Mouse (Mus musculus) gastrocnemius, postnatal 25 days (tissue): ENCODE measurements around the gene Rpl6. TPM values are rescaled to one million over a fixed set of nuclear protein-coding genes. Genes with fewer than 3 reads are reported as not detected.
"Not testable (repeated sequence)": the region's sequence is repeated elsewhere in the genome, so short reads cannot be mapped to it uniquely, and the experiment has no call there.

ENCODE experiments used
- DNase-seq: peaks from one replicate; pipeline ENCODE4 v3.0.0; 2022
- total RNA-seq, 2 experiments: library from RNA; stranded (reverse); gene quantifications; 1 replicate in 1 of 2; 2 replicates in 1 of 2; pipeline ENCODE4 v1.2.3; 2021

Rpl6 gene
- total RNA-seq, 2 experiments from 2014 or later: 444 to 447 TPM

- DNase-seq: no peak
Observed at GRCm38 (mm10) chr5:121224856-121225255, 20.6 kb downstream of the Rpl6 start.

DNA sequence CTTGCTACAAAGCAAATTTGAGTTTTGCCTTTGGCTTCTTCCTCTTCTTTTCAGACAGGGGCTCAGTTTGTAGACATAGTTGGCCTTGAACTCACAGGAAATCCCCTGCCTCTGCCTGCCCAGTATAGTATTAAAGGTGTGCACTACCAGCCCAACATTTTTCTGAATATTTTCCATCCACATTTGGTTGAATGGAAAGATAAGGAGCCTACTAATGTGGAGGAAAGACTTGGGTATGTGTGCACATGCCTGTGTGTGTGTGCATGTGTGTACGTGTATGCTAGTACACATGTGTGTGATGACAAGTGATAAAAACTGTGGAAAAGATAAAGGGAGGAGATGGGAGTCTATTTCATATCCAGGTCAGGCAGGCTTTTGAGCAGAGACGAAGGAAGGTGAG lies 21.6 kb downstream of the Rpl6 start:
- no peak for DNase-seq

DNA sequence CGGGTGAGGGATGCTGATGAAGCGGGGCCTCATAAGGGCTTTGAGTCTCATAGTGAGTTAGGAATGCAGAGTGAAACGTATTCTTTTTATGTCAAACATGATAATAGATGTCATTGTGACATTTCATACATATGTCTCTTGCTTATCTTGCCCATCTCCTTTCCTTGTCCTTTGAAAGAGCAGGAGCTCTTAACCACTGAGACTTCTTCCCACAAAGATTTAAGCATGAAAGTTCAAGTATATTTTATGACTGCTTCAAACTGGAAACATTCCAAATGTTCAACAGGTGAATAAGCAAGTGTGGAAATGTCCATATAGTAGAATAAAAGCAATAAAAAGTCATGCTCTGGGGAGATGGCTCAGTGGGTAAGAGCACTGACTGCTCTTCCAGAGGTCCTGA lies 22.1 kb downstream of the Rpl6 start:
- DNase-seq: no peak

- DNase-seq: no peak
Observed at GRCm38 (mm10) chr5:121226845-121227244, 22.6 kb downstream of the Rpl6 start.

DNA sequence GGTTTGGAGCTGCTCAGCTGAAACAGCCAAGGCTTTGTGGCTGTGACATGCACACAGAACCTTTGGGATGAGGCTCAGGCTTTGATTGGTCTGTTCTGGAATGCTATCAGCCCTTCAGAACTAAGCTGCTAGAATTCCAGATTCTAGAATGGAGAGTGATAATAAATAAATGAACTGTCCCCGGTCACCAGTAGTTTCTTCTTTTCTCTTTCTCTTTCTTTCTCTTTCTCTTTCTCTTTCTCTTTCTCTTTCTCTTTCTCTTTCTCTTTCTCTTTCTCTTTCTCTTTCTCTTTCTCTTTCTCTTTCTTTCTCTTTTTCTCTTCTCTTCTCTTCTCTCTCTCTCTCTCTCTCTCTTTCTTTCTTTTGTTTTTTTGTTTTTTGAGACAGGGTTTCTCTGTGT lies 23.0 kb downstream of the Rpl6 start:
- not testable (repeated sequence) for DNase-seq

- no peak for DNase-seq
Observed at GRCm38 (mm10) chr5:121229182-121229581, 24.9 kb downstream of the Rpl6 start.

- DNase-seq: no peak
Observed at GRCm38 (mm10) chr5:121230811-121231210, 26.5 kb downstream of the Rpl6 start.

DNA sequence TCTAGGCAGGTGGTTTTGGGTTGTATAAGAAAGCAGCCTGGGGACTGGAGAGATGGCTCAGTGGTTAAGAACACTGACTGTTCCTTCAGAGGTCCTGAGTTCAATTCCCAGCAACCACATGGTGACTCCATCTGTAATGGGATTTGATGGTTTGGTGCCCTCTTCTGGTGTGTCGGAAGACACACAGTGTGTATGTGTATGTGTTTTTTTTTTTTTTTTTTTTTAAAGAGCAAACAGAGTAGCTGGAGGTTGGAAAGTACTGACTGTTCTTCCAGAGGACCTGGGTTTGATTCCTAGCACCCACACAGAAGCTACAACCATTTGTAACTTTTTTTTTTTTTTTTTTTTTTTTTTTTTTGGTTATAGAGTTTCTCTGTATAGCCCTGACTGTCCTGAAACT lies 28.5 kb downstream of the Rpl6 start:
- DNase-seq: no peak

- DNase-seq: no peak
Observed at GRCm38 (mm10) chr5:121233726-121234125, 29.4 kb downstream of the Rpl6 start.

DNA sequence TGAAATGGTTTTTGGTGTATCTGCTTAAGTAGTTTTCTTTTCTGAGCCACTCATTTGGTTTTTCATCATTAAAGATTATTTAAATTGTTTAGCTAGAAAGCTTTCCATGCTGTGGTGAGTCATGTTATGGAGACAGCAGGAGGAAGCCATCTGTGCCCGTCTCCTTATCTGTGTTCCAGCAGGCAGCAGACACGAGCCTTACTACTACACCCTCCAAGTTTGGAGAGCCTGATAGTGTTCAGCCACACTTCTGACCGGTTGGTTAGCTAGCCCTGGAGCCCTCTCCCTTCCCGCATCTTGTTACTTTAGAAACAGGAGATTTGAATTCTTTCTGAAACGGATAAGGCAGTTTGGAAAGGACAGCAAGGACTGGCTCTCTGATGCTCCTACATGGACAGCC lies 31.9 kb downstream of the Rpl6 start:
- DNase-seq: no peak

- no peak for DNase-seq
Observed at GRCm38 (mm10) chr5:121238208-121238607, 33.9 kb downstream of the Rpl6 start.

GRCm38 (mm10) chr5:121239846-121240245 lies 35.6 kb downstream of the Rpl6 start:
- DNase-seq: no peak

GRCm38 (mm10) chr5:121241182-121241581 lies 36.9 kb downstream of the Rpl6 start:
- DNase-seq: no peak

- DNase-seq: no peak
Observed at GRCm38 (mm10) chr5:121242261-121242660, 38.0 kb downstream of the Rpl6 start.

- DNase-seq: no peak
Observed at GRCm38 (mm10) chr5:121242701-121243100, 38.4 kb downstream of the Rpl6 start.

DNA sequence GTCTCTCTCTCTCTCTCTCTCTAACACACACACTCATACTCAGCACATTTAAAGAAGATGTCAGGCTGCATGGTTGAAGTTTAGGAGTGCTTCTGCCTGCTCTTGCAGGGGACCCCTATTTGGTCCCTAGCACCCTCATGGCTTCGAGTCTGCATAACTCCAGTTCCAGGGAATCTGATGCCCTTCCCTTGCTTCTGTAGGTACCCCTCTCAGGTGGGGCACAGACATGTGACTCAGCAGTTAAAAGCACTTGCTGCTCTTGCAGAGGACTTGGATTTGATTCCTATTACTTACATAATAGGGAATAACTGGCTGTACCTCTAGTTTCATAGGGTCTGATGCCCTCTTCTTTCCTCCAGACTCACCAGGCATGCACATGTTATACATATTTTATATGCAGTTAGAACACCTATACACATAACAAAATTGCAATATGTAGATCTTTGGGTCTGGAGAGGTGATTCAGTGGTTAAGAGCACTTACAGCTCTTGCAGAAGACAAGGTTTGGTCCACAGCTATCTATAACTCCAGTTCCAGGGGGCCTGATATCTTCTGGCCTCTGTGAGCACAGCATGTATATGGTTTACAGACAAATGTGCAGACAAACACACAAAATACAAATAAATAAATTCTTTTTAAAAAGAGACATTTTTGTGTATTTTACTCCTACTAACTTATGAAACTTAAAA lies 39.5 kb downstream of the Rpl6 start:
- no peak for DNase-seq

GRCm38 (mm10) chr5:121244365-121244731 lies 40.1 kb downstream of the Rpl6 start:
- no peak for DNase-seq

DNA sequence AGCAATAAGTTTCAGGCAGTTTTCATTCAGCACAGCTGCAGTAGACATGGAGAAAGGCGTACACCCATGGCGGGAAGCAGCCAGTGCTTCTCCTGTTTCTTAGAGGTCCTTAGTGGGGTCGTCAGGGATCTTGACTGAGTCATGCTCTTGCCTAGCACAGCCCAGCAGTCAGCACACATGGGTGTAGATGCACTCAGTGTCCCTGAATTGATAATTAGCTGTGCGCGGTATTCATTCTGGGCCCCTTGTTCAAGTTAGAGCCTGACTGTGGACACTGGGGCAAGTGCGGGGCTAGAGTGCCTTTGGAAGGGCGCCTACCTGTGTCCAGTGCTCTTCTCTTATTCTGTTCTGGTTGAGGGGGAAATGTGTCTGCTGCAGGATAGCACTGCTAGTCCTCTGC lies 40.9 kb downstream of the Rpl6 start:
- no peak for DNase-seq

DNA sequence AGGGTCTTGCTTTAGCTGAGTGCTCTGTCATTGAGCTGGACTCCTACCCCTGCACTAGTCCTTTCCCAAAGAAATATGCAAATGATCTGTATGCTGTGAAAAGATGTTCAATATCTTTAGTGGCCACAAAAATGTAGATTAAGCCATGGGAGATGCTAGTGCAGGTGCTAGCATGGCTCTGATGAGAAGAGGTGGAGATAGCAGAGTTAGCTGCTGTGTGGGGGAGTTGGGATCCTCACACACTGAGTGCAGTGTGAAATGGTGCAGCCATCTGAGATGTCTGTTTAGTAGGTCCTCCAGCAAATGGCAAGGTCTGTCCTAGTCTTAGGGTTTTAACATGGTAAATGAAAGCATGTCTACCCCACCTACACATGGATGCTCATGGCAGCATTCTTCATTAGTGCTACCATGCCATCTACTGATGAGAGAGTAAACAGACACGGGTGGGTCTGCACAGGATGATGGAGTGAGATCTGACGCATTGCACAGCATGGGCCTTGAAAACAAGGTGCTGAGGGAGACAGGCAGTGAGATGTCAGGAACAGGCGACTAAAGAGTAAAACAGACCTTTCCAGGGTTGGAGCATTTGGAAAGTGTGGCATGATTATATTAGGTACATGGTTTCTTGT lies 44.6 kb downstream of the Rpl6 start:
- no peak for DNase-seq

- DNase-seq: no peak
Observed at GRCm38 (mm10) chr5:121249693-121250092, 45.4 kb downstream of the Rpl6 start.

- no peak for DNase-seq
Observed at GRCm38 (mm10) chr5:121251813-121252212, 47.5 kb downstream of the Rpl6 start.

GRCm38 (mm10) chr5:121253816-121254497 lies 49.7 kb downstream of the Rpl6 start:
- DNase-seq: no peak

DNA sequence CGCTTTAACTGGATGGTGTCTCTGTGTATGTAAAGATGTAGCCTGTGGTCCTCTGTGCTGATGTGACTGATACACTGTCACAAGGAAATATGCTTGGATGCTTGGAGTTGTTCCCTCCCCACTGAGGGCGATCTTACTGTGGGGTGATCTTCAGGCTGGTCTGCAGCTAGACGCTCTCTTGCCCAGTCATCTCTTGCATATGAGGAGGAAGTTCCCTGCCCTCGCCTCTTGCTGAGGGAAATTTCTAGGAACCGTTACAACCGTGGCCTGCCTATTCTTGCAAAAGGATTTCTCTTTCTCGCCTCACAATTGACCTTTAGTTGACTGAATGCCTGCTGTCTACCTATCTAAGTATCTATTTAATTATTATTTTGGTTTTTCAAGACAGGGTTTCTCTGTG lies 50.7 kb downstream of the Rpl6 start:
- no peak for DNase-seq
